Mouse (Mus musculus) bone marrow macrophage, adult 2 months (primary cell): ENCODE results near the gene Akap13. TPM values are rescaled to one million over a fixed set of nuclear protein-coding genes. Genes with fewer than 3 reads are reported as not detected.

ENCODE experiments used
- H3K27ac ChIP-seq: 2 replicates; pipeline ENCODE4 v1.5.1; 2012; ENCODE audit warnings: low read depth, low read length; ENCODE audit not compliant: insufficient read depth
- H3K4me1 ChIP-seq: 2 replicates; pipeline ENCODE4 v1.6.1; 2012; ENCODE audit warnings: low read length; ENCODE audit not compliant: control insufficient read depth, insufficient read depth
- H3K4me3 ChIP-seq: 2 replicates; pipeline ENCODE4 v1.5.1; 2012; ENCODE audit warnings: mild to moderate bottlenecking, low read length, moderate library complexity; ENCODE audit not compliant: insufficient read depth
- CTCF ChIP-seq: IDR thresholded peaks from 2 replicates; pipeline ENCODE4 v1.5.1; 2012; ENCODE audit warnings: low read depth, mild to moderate bottlenecking, low read length, moderate library complexity
- POLR2A ChIP-seq: IDR thresholded peaks from 2 replicates; pipeline ENCODE4 v1.6.1; 2012; ENCODE audit warnings: mild to moderate bottlenecking, low read depth, low read length, borderline replicate concordance
- polyA plus RNA-seq: library from polyadenylated mRNA; stranded (reverse); fragments of >200 nt; gene quantifications from 2 replicates; pipeline ENCODE4 v1.2.4, GENCODE M21; 2012; ENCODE audit not compliant: missing spikeins, insufficient read depth, insufficient read length

The Akap13 gene
- polyA plus RNA-seq, 1 experiment, result 58.4 TPM

DNA sequence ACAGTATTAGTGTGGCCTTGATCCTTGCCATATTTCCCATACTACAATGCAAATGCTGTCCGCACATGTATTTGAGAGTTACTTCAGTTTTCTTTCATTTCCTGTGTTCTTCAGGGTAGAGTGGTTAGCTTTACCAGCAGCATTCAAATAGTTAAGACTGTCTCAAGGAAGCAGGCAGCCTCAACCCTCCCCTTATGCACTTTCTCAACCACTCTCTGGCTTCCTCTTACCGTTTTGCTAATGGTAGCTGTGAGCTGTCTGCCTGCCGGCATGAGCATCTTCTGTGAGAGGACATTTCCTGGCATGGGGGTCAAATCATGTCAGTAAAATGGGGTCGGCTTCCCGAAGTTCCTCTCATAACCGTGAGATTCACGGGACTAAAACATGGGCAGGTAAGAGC lies 246.4 kb downstream of the Akap13 start:
- no peak for TF ChIP-seq CTCF
- no peak for TF ChIP-seq POLR2A
- peak overlapping the region; percentile 76 for H3K4me3 ChIP-seq
- peak overlapping the region; percentile 84 for H3K27ac ChIP-seq
- peaks cover 28% of the 10 kb centered on the region for H3K4me1 ChIP-seq

GRCm38 (mm10) chr7:75702368-75702767 lies 247.0 kb downstream of the Akap13 start:
- TF ChIP-seq CTCF, result no peak
- no peak for TF ChIP-seq POLR2A
- H3K4me1 ChIP-seq, result peaks cover 33% of the 10 kb centered on the region
- H3K4me3 ChIP-seq, result peak overlapping the region; percentile 76
- peak overlapping the region; percentile 84 for H3K27ac ChIP-seq

DNA sequence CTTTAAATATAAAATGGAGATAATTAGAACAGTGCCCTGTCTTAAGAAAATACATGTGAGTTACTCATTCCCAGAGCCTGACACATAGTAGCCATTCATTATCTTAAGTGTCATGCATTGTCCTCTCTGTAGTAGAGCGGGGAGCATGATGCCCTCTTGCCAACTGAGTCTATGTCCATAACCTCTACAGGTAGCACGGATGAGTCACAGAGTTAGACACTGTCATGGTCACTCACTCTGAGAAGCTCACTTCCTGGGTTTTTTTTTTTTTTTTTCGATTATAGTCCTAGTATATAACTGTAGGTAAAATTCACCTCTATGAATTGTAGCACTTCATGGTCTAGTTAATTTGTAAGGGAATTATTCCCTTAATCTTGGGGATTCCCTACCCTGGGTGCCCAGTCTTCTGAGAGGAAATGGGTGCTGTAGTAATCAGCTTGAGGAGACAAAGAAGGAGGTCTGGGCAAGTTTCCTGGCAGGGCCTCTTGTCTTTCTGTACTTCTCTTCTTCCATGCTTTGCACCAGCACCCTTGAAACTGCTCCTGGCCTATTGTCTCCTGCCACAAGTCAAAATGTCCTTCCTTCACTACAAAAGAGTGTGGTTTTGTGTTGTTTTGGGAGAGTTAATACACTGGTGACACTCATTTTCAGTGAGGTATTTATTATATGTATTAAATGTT lies 247.8 kb downstream of the Akap13 start:
- peak overlapping the region; percentile 76 for H3K4me3 ChIP-seq
- peaks cover 37% of the 10 kb centered on the region for H3K4me1 ChIP-seq
- H3K27ac ChIP-seq, result peak overlapping the region; percentile 84
- TF ChIP-seq POLR2A, result no peak

DNA sequence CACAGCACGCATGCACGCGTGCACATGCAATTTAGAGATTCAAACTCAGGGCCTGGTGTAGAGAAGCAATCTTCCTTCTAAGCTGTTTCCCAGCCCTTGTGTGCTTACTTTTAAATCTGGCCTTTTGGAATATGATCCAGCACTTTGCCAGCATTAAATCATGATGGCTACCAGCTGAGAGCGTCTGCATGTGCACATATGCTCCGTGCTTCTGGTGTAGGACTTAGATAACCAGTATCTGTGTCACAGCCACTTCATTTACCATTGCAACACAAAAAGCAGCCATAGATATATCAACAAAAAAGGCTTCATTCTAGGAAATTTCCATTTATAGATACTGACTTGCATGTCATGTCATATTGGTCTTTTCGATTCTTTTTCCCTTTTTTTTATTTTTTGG lies 249.5 kb downstream of the Akap13 start:
- Histone ChIP-seq H3K27ac (peak overlapping the region; percentile 39), H3K4me3 (no peak overlapping the region), H3K4me1 (peaks cover 40% of the 10 kb centered on the region)
- TF ChIP-seq CTCF, result no peak
- no peak for TF ChIP-seq POLR2A

GRCm38 (mm10) chr7:75709936-75710335 lies 254.6 kb downstream of the Akap13 start:
- no peak overlapping the region for H3K27ac ChIP-seq
- H3K4me3 ChIP-seq, result no peak overlapping the region
- TF ChIP-seq POLR2A (no peak), CTCF (no peak)
- H3K4me1 ChIP-seq, result peaks cover 31% of the 10 kb centered on the region

GRCm38 (mm10) chr7:75710920-75711319 lies 255.6 kb downstream of the Akap13 start:
- no peak overlapping the region for H3K27ac ChIP-seq
- TF ChIP-seq POLR2A (no peak), CTCF (no peak)
- H3K4me1 ChIP-seq, result peaks cover 39% of the 10 kb centered on the region
- H3K4me3 ChIP-seq, result no peak overlapping the region

- TF ChIP-seq POLR2A (no peak), CTCF (no peak)
- Histone ChIP-seq H3K27ac (no peak overlapping the region), H3K4me1 (peaks cover 43% of the 10 kb centered on the region)
These were observed 256.1 kb downstream of the Akap13 start for GRCm38 (mm10) chr7:75711436-75711835.

GRCm38 (mm10) chr7:75712808-75713207 lies 257.5 kb downstream of the Akap13 start:
- no peak for TF ChIP-seq POLR2A
- no peak for TF ChIP-seq CTCF
- Histone ChIP-seq H3K4me3 (no peak overlapping the region), H3K27ac (no peak overlapping the region), H3K4me1 (peaks cover 45% of the 10 kb centered on the region)

More at GRCm38 (mm10) chr7:75711436-75711835, 256.1 kb downstream of the Akap13 start:
- no peak overlapping the region for H3K4me3 ChIP-seq

DNA sequence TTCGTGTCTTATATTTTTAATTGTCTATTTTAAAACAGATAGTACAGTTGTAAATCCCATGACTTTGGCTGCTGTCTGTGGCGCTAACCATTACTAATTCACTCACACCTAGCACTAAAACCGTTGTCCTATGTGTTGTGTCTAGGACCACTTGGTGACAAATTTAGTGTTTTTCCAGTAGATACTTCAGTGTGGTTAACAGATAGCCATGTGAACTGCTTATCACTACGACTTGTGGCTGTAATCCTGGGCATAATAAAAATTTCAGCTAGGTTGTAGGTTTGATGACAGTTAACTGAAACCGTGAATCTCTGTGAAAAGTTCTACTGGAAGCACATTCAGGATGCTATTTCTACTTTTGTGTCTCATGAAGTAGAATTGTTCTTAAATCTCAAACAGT lies 258.6 kb downstream of the Akap13 start:
- Histone ChIP-seq H3K27ac (no peak overlapping the region), H3K4me1 (peaks cover 36% of the 10 kb centered on the region), H3K4me3 (no peak overlapping the region)
- TF ChIP-seq CTCF, result no peak
- TF ChIP-seq POLR2A, result no peak

DNA sequence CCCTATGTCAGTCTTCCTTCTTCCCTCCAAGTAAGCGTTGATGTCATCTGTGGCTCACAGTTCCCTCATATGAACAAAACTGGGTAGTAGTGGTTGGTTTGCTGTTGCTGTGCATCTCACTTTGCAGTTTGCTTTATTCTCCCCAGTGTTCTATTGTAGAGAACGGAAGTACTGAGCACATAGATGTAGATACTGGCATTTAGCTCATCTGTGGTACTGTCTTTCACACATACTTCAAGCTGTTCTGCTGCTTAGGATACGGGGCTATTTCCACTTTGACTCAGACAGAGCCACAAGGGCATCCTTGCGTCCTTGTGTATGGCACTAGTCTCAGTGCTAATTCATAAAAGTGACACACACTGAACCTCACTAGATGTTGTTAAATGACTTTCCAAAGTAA lies 259.7 kb downstream of the Akap13 start:
- Histone ChIP-seq H3K4me1 (peaks cover 32% of the 10 kb centered on the region), H3K27ac (no peak overlapping the region), H3K4me3 (no peak overlapping the region)
- TF ChIP-seq CTCF (no peak), POLR2A (no peak)
